Mouse (Mus musculus): ENCODE results near the gene Ugt1a6b. TPM values are rescaled to one million over a fixed set of nuclear protein-coding genes. Genes with fewer than 3 reads are reported as not detected.
"Not testable (repeated sequence)": the region's sequence is repeated elsewhere in the genome, so short reads cannot be mapped to it uniquely, and the experiment has no call there.

Gene Ugt1a6b
- polyA plus RNA-seq, 1 experiment from 2014 or later = 3.7 TPM

DNA sequence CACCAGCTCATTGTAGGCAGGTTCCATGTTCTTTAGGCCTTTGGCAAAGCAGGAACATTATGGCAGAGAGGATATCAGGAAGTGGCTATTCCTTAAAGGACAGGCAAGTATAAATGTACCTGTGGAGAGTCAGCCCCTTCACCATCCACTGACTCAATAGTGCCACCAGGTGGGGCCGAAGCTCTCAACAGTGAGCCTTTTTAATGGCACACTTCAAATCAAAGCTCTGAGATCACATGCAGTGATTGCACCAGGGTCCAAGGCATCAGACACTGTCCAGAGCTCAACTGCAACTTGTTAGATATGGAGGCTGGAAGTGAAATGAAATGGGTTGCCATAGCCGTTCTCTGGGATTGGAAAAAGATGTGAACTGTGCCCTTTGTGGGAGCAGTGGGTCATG, 42.2 kb downstream of the Ugt1a6b start:
- not testable (repeated sequence) for H3K27ac ChIP-seq (replicated peaks); H3K36me3 ChIP-seq; H3K9me3 ChIP-seq (replicated peaks); H3K4me2 ChIP-seq (replicated peaks); H3K4me3 ChIP-seq (replicated peaks); H3K9ac ChIP-seq; ATAC-seq (ENCODE audit: insufficient number of reproducible peaks, low FRiP score, low TSS enrichment, low read depth); H3K4me1 ChIP-seq; H3K27me3 ChIP-seq
- WGBS = 53% methylated on average over 2 of the region's 2 CpGs

- not testable (repeated sequence) for H3K9ac ChIP-seq; H3K27me3 ChIP-seq; H3K4me1 ChIP-seq; H3K36me3 ChIP-seq; H3K4me2 ChIP-seq (replicated peaks); H3K9me3 ChIP-seq (replicated peaks); ATAC-seq (ENCODE audit: insufficient number of reproducible peaks, low FRiP score, low TSS enrichment, low read depth); H3K27ac ChIP-seq (replicated peaks); H3K4me3 ChIP-seq (replicated peaks)
- 63% methylated on average over 2 of the region's 2 CpGs for WGBS
These were observed 47.1 kb downstream of the Ugt1a6b start for GRCm38 (mm10) chr1:88150133-88150532.

DNA sequence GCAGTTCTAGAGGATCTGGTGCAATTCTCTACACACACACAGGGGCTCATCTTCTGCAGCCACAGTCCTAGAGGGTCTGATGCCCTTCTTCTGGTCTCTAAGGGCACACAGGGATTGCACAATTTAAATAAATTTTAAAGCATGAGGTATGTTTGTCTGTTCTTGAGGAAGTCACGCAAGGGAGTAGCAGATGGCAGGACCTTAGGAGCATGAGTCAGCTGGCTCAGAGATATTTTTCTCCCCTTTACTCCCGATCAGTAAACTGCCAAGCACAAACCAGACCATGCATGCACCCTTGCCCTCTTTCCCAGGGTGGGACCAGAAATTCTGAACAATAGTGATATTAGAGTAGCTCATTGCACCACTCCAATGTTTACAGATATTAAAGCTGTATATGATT, 55.4 kb downstream of the Ugt1a6b start:
- Histone ChIP-seq H3K36me3 (no peaks in the 10 kb centered on the region), H3K4me2 (replicated peaks) (no peak overlapping the region), H3K27me3 (no peaks in the 10 kb centered on the region), H3K9me3 (replicated peaks) (no peaks in the 10 kb centered on the region), H3K4me3 (replicated peaks) (no peak overlapping the region), H3K9ac (no peak overlapping the region), H3K4me1 (no peaks in the 10 kb centered on the region), H3K27ac (replicated peaks) (no peak overlapping the region)
- WGBS = 66% methylated on average over 2 of the region's 2 CpGs
- ATAC-seq (ENCODE audit: insufficient number of reproducible peaks, low FRiP score, low TSS enrichment, low read depth) = no peak

- H3K9me3 ChIP-seq (replicated peaks) = no peaks in the 10 kb centered on the region
- H3K27ac ChIP-seq (replicated peaks) = no peak within 1 kb of the TSS
- ATAC-seq (ENCODE audit: insufficient number of reproducible peaks, low FRiP score, low TSS enrichment, low read depth) = no peak
- H3K36me3 ChIP-seq = no peaks in the 10 kb centered on the region
- no peak within 1 kb of the TSS for H3K4me2 ChIP-seq (replicated peaks)
- no peaks in the 10 kb centered on the region for H3K27me3 ChIP-seq
- no peak within 1 kb of the TSS for H3K4me3 ChIP-seq (replicated peaks)
- WGBS = 75% methylated on average over 5 of the region's 5 CpGs
- no peak within 1 kb of the TSS for H3K9ac ChIP-seq
- no peaks in the 10 kb centered on the region for H3K4me1 ChIP-seq
These were observed 62.7 kb downstream of the Ugt1a6b start, which contains the start of gene Ugt1a5 for GRCm38 (mm10) chr1:88165711-88166110. Gene Ugt1a5 (plus strand): TSS chr1:88166012.

GRCm38 (mm10) chr1:88172190-88172589, 69.1 kb downstream of the Ugt1a6b start:
- WGBS = 77% methylated on average over 7 of the region's 7 CpGs
- H3K36me3 ChIP-seq; ATAC-seq (ENCODE audit: insufficient number of reproducible peaks, low FRiP score, low TSS enrichment, low read depth); H3K9ac ChIP-seq; H3K4me1 ChIP-seq; H3K4me2 ChIP-seq (replicated peaks); H3K9me3 ChIP-seq (replicated peaks); H3K4me3 ChIP-seq (replicated peaks); H3K27me3 ChIP-seq; H3K27ac ChIP-seq (replicated peaks): not testable (repeated sequence)

DNA sequence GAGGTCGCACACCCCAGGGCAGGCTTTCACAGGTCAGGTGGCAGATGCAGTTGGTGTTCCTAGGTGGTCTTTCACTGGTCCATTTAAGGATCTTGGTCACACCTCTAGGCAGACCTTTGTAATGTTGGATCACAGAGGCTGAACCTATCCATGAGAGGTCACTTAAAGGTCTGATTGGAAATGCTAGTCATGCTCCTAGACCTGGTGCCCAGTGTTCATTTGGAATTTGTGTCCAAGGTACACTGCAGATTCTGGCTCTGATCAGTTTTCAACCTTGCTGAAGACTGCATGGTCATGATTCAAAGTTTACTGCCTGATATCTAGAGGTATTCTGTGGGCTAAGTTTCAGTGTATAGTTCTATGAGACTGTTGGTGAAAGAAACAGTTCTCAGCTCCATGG, 76.6 kb downstream of the Ugt1a6b start:
- H3K27me3 ChIP-seq = no peaks in the 10 kb centered on the region
- no peaks in the 10 kb centered on the region for H3K4me1 ChIP-seq
- 92% methylated on average over 1 of the region's 1 CpGs for WGBS
- no peak for ATAC-seq (ENCODE audit: insufficient number of reproducible peaks, low FRiP score, low TSS enrichment, low read depth)
- no peak overlapping the region for H3K9ac ChIP-seq
- H3K4me3 ChIP-seq (replicated peaks) = no peak overlapping the region
- peaks cover 15% of the 10 kb centered on the region for H3K9me3 ChIP-seq (replicated peaks)
- H3K4me2 ChIP-seq (replicated peaks) = no peak overlapping the region
- H3K27ac ChIP-seq (replicated peaks) = no peak overlapping the region
- no peaks in the 10 kb centered on the region for H3K36me3 ChIP-seq

DNA sequence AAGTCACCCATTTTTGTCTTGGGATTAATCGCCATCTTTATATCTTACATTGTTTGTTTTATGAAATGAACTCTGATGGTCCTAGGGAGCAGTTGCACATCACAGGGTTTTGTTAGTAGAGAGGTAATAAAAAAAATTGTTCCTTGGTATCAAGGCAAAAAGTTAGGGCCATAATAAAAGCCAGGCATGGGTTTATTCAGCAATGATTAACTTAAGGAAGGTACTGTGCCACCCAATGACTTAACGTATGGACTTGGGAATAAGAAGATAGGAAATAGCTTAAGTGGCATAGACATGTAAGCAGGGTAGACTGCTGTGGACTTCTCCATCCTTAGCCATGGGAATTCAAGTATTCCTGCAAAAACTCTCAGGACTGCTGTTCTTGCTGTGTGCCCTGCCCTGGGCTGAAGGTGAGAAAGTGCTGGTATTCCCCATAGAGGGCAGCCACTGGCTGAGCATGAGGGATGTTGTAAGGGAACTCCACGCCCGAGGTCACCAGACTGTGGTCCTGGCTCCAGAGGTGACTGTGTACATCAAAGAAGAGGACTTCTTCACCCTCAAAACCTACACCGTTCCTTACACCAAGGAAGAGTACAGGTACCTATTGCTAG, 83.4 kb downstream of the Ugt1a6b start:
- ATAC-seq (ENCODE audit: insufficient number of reproducible peaks, low FRiP score, low TSS enrichment, low read depth) = no peak
- no peaks in the 10 kb centered on the region for H3K36me3 ChIP-seq

GRCm38 (mm10) chr1:88192136-88192535, 89.1 kb downstream of the Ugt1a6b start:
- H3K4me3 ChIP-seq (replicated peaks) = no peak overlapping the region
- no peaks in the 10 kb centered on the region for H3K9me3 ChIP-seq (replicated peaks)
- no peaks in the 10 kb centered on the region for H3K27me3 ChIP-seq
- H3K9ac ChIP-seq = no peak overlapping the region
- H3K4me2 ChIP-seq (replicated peaks) = no peak overlapping the region
- no peaks in the 10 kb centered on the region for H3K36me3 ChIP-seq
- no peaks in the 10 kb centered on the region for H3K4me1 ChIP-seq
- ATAC-seq (ENCODE audit: insufficient number of reproducible peaks, low FRiP score, low TSS enrichment, low read depth) = no peak
- H3K27ac ChIP-seq (replicated peaks) = no peak overlapping the region
- 61% methylated on average over 3 of the region's 3 CpGs for WGBS

More for the DNA sequence above, 83.4 kb downstream of the Ugt1a6b start:
- Histone ChIP-seq H3K4me1 (no peaks in the 10 kb centered on the region), H3K27me3 (no peaks in the 10 kb centered on the region), H3K4me3 (replicated peaks) (no peak overlapping the region), H3K9me3 (replicated peaks) (no peaks in the 10 kb centered on the region), H3K27ac (replicated peaks) (no peak overlapping the region), H3K4me2 (replicated peaks) (no peak overlapping the region), H3K9ac (no peak overlapping the region)
- 85% methylated on average over 5 of the region's 5 CpGs for whole genome bisulfite sequencing

GRCm38 (mm10) chr1:88195687-88196086, 92.6 kb downstream of the Ugt1a6b start:
- ATAC-seq (ENCODE audit: insufficient number of reproducible peaks, low FRiP score, low TSS enrichment, low read depth) = no peak

DNA sequence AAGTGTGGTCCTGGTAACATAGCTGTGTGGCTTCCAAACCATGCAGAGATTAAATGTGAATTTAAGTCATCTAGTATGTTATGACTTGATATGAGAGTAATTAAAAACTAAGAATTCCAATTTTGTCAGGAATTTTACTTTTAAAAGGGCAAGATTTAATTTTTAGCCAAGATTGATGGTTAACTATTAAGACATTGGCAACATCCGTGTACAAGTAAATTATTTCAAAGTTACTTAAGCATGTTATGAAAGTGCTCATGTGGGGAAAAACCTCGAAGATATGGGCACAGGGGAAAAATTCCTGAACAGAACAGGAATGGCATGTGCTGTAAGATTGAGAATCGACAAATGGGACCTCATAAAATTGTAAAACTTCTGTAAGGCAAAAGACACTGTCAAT, 94.4 kb downstream of the Ugt1a6b start:
- Histone ChIP-seq H3K4me2 (replicated peaks) (no peak overlapping the region), H3K36me3 (no peaks in the 10 kb centered on the region), H3K9ac (no peak overlapping the region), H3K4me1 (no peaks in the 10 kb centered on the region), H3K9me3 (replicated peaks) (no peaks in the 10 kb centered on the region), H3K27ac (replicated peaks) (no peak overlapping the region), H3K27me3 (no peaks in the 10 kb centered on the region), H3K4me3 (replicated peaks) (no peak overlapping the region)
- 64% methylated on average over 3 of the region's 3 CpGs for WGBS
- ATAC-seq (ENCODE audit: insufficient number of reproducible peaks, low FRiP score, low TSS enrichment, low read depth) = no peak

More at GRCm38 (mm10) chr1:88195687-88196086, 92.6 kb downstream of the Ugt1a6b start:
- Histone ChIP-seq H3K36me3 (no peaks in the 10 kb centered on the region), H3K4me2 (replicated peaks) (no peak overlapping the region), H3K9me3 (replicated peaks) (no peaks in the 10 kb centered on the region), H3K4me3 (replicated peaks) (no peak overlapping the region), H3K27ac (replicated peaks) (no peak overlapping the region), H3K27me3 (no peaks in the 10 kb centered on the region), H3K4me1 (no peaks in the 10 kb centered on the region), H3K9ac (no peak overlapping the region)
- WGBS = 90% methylated on average over 1 of the region's 1 CpGs

DNA sequence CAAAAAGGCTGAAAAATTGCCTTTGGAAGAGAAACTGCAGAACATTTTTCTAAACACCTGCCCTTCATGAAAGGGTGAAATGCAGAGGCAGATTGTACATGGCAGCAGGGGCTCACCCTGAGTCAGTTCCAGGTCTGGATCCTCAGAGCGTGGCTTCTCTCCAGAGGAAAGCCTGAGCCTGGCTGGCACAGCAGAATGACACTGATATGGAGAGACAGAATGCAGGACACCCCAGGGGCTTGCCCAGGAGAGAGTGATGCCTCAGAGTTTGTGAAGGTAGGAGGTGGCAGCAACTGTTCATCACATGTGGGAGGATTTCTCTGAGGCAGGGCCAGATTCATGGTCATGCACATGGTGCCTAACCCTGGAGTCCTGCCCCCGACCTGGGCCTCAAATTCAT, 96.9 kb downstream of the Ugt1a6b start:
- WGBS = 73% methylated on average over 2 of the region's 2 CpGs
- no peak overlapping the region for H3K27ac ChIP-seq (replicated peaks)
- H3K4me3 ChIP-seq (replicated peaks) = no peak overlapping the region
- no peaks in the 10 kb centered on the region for H3K27me3 ChIP-seq
- H3K36me3 ChIP-seq = no peaks in the 10 kb centered on the region
- no peak for ATAC-seq (ENCODE audit: insufficient number of reproducible peaks, low FRiP score, low TSS enrichment, low read depth)
- H3K4me2 ChIP-seq (replicated peaks) = no peak overlapping the region
- H3K9ac ChIP-seq = no peak overlapping the region
- H3K9me3 ChIP-seq (replicated peaks) = no peaks in the 10 kb centered on the region
- H3K4me1 ChIP-seq = peaks cover 1% of the 10 kb centered on the region; the same call in 1 of the 2 replicates

DNA sequence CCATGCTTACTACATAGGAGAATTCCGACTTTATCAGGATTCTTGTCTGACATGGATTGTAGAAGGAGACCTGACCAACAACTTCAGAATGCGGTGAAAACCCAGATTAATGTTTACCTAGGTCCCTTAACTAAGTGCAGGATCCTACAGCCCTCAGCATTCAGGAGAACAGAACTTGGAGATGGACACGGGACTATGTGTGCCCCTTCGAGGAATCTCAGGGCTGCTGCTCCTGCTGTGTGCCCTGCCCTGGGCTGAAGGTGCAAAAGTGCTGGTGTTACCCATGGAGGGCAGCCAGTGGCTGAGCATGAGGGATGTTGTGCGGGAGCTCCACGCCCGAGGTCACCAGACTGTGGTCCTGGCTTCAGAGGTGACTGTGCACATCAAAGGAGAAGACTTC, 97.4 kb downstream of the Ugt1a6b start, which contains the start of gene Ugt1a2:
Gene Ugt1a2 (plus strand): TSS at position 146 of the 400 bp plus-strand sequence.
- 80% methylated on average over 7 of the region's 7 CpGs for WGBS
- no peak within 1 kb of the TSS for H3K4me3 ChIP-seq (replicated peaks)
- no peak within 1 kb of the TSS for H3K4me2 ChIP-seq (replicated peaks)
- ATAC-seq (ENCODE audit: insufficient number of reproducible peaks, low FRiP score, low TSS enrichment, low read depth) = no peak
- H3K36me3 ChIP-seq = no peaks in the 10 kb centered on the region
- peaks cover 6% of the 10 kb centered on the region; the same call in 1 of the 2 replicates for H3K4me1 ChIP-seq
- no peak within 1 kb of the TSS for H3K27ac ChIP-seq (replicated peaks)
- H3K9me3 ChIP-seq (replicated peaks) = no peaks in the 10 kb centered on the region
- H3K27me3 ChIP-seq = no peaks in the 10 kb centered on the region
- H3K9ac ChIP-seq = no peak within 1 kb of the TSS
